Mouse (Mus musculus) CH12.LX (cell line): ENCODE data around the gene Abhd2. TPM values are rescaled to one million over a fixed set of nuclear protein-coding genes. Genes with fewer than 3 reads are reported as not detected.

ENCODE experiments used
- DNase-seq: peaks from one replicate; pipeline ENCODE4 v3.0.0-alpha.2; 2013; ENCODE audit errors: extremely low read depth
- H3K27ac ChIP-seq: 2 replicates; pipeline ENCODE4 v1.5.1; 2012; ENCODE audit warnings: low read depth, mild to moderate bottlenecking, control low read depth, moderate library complexity; ENCODE audit not compliant: insufficient read depth
- H3K27me3 ChIP-seq: replicated peaks from 2 replicates; pipeline ENCODE3; 2012; ENCODE audit warnings: inconsistent platforms
- H3K36me3 ChIP-seq, 2 experiments: replicated peaks in 1 of 2; 2 replicates each; pipeline versions ENCODE3 to v1.6.1; 2012; ENCODE audit warnings: inconsistent platforms in 1 of 2, low read length in 1 of 2, mild to moderate bottlenecking in 1 of 2, mixed read lengths in 1 of 2, moderate library complexity in 1 of 2; ENCODE audit not compliant: control insufficient read depth in 1 of 2, insufficient read depth in 1 of 2
- H3K4me1 ChIP-seq, 2 experiments: 2 replicates each; pipeline ENCODE4 v1.6.1; 2012; ENCODE audit warnings: inconsistent platforms in 1 of 2, moderate library complexity in 1 of 2; ENCODE audit not compliant: insufficient read depth in 2 of 2, control insufficient read depth in 1 of 2
- H3K4me2 ChIP-seq: 2 replicates; pipeline ENCODE4 v1.6.1; 2012; ENCODE audit warnings: low read depth, mild to moderate bottlenecking, control low read depth; ENCODE audit not compliant: poor library complexity, insufficient read depth, severe bottlenecking
- H3K4me3 ChIP-seq, 3 experiments: fragments of 150-350 bp in 1 of 3; sonication (generic) in 1 of 3; replicated peaks in 1 of 3; 2 replicates each; pipeline versions ENCODE3 to v1.5.1; 2011 to 2012; ENCODE audit warnings: low read depth in 2 of 3, low read length in 2 of 3, mild to moderate bottlenecking in 2 of 3, moderate library complexity in 2 of 3, control low read depth in 1 of 3, improper control_type of control experiment in 1 of 3, inconsistent platforms in 1 of 3, mixed read lengths in 1 of 3; ENCODE audit not compliant: poor library complexity in 1 of 3
- H3K79me2 ChIP-seq: replicated peaks from 2 replicates; pipeline ENCODE4 v1.6.1; 2012; ENCODE audit warnings: mild to moderate bottlenecking, moderate library complexity; ENCODE audit not compliant: control insufficient read depth, poor library complexity, insufficient read depth, severe bottlenecking; ENCODE audit errors: extremely low read depth
- H3K9ac ChIP-seq: 2 replicates; pipeline ENCODE4 v1.6.1; 2012; ENCODE audit warnings: low read depth, mild to moderate bottlenecking, control low read depth, moderate library complexity; ENCODE audit not compliant: insufficient read depth
- H3K9me3 ChIP-seq: replicated peaks from 2 replicates; pipeline ENCODE3; 2012; ENCODE audit warnings: low read length, inconsistent platforms, mixed read lengths
- CHD2 ChIP-seq: IDR thresholded peaks from 2 replicates; pipeline ENCODE4 v1.6.1; 2011; ENCODE audit warnings: low read length, improper control_type of control experiment
- CTCF ChIP-seq, 2 experiments: IDR thresholded peaks in 1 of 2; conservative IDR thresholded peaks in 1 of 2; 2 replicates each; pipeline ENCODE4 v1.5.1; 2011 to 2012; ENCODE audit warnings: low read depth in 2 of 2, low read length in 2 of 2, improper control_type of control experiment in 1 of 2, inconsistent platforms in 1 of 2, mild to moderate bottlenecking in 1 of 2, moderate library complexity in 1 of 2
- E2F4 ChIP-seq: IDR thresholded peaks from 2 replicates; pipeline ENCODE4 v1.6.1; 2011; ENCODE audit warnings: low read depth, low read length, improper control_type of control experiment; ENCODE audit not compliant: insufficient replicate concordance
- ELF1 ChIP-seq: IDR thresholded peaks from 2 replicates; pipeline ENCODE4 v1.6.1; 2014; ENCODE audit warnings: low read depth, mild to moderate bottlenecking, inconsistent platforms, low read length, improper control_type of control experiment
- ETS1 ChIP-seq: conservative IDR thresholded peaks from 2 replicates; pipeline ENCODE4 v1.6.1; 2012; ENCODE audit warnings: low read depth, mild to moderate bottlenecking, inconsistent platforms, low read length, improper control_type of control experiment, moderate library complexity
- HCFC1 ChIP-seq: IDR thresholded peaks from 2 replicates; pipeline ENCODE4 v1.6.1; 2012; ENCODE audit warnings: low read depth, mild to moderate bottlenecking, inconsistent platforms, low read length, improper control_type of control experiment
- JUND ChIP-seq: conservative IDR thresholded peaks from 2 replicates; pipeline ENCODE4 v1.6.1; 2011; ENCODE audit warnings: low read depth, low read length, improper control_type of control experiment
- MAFK ChIP-seq: IDR thresholded peaks from 2 replicates; pipeline ENCODE4 v1.6.1; 2011; ENCODE audit warnings: low read length, improper control_type of control experiment; ENCODE audit not compliant: insufficient replicate concordance
- MAZ ChIP-seq: IDR thresholded peaks from 2 replicates; pipeline ENCODE4 v1.6.1; 2012; ENCODE audit warnings: low read depth, mild to moderate bottlenecking, inconsistent platforms, low read length, improper control_type of control experiment, moderate library complexity
- MEF2A ChIP-seq: IDR thresholded peaks from 2 replicates; pipeline ENCODE4 v1.6.1; 2014; ENCODE audit warnings: low read depth, mild to moderate bottlenecking, inconsistent platforms, low read length, improper control_type of control experiment, borderline replicate concordance
- MYC ChIP-seq: IDR thresholded peaks from 2 replicates; pipeline ENCODE4 v1.6.1; 2011; ENCODE audit warnings: low read depth, mild to moderate bottlenecking, improper control_type of control experiment, low read length
- NELFE ChIP-seq: IDR thresholded peaks from 2 replicates; pipeline ENCODE4 v1.6.1; 2011; ENCODE audit warnings: low read depth, low read length, improper control_type of control experiment
- NRF1 ChIP-seq: IDR thresholded peaks from 2 replicates; pipeline ENCODE4 v1.6.1; 2014; ENCODE audit warnings: low read depth, mild to moderate bottlenecking, inconsistent platforms, low read length, improper control_type of control experiment, moderate library complexity
- PAX5 ChIP-seq: IDR thresholded peaks from 2 replicates; pipeline ENCODE4 v1.6.1; 2012; ENCODE audit warnings: low read length, inconsistent platforms, mixed read lengths
- POLR2A ChIP-seq: IDR thresholded peaks from 2 replicates; pipeline ENCODE4 v1.6.1; 2011; ENCODE audit warnings: low read depth, mild to moderate bottlenecking, improper control_type of control experiment, low read length
- RAD21 ChIP-seq: IDR thresholded peaks from 2 replicates; pipeline ENCODE4 v1.6.1; 2011; ENCODE audit warnings: low read depth, mild to moderate bottlenecking, low read length, improper control_type of control experiment, moderate library complexity
- RCOR1 ChIP-seq: conservative IDR thresholded peaks from 2 replicates; pipeline ENCODE4 v1.6.1; 2012; ENCODE audit warnings: low read depth, mild to moderate bottlenecking, inconsistent platforms, low read length, improper control_type of control experiment
- SIN3A ChIP-seq: IDR thresholded peaks from 2 replicates; pipeline ENCODE4 v1.6.1; 2012; ENCODE audit warnings: low read length, improper control_type of control experiment, inconsistent platforms
- SMC3 ChIP-seq: IDR thresholded peaks from 2 replicates; pipeline ENCODE4 v1.6.1; 2011; ENCODE audit warnings: low read depth, low read length, improper control_type of control experiment
- TBP ChIP-seq: conservative IDR thresholded peaks from 2 replicates; pipeline ENCODE4 v1.6.1; 2011; ENCODE audit warnings: low read depth, low read length, improper control_type of control experiment
- TCF12 ChIP-seq: IDR thresholded peaks from 2 replicates; pipeline ENCODE4 v1.6.1; 2014; ENCODE audit warnings: low read depth, mild to moderate bottlenecking, inconsistent platforms, low read length, improper control_type of control experiment
- UBTF ChIP-seq: IDR thresholded peaks from 2 replicates; pipeline ENCODE4 v1.6.1; 2012; ENCODE audit warnings: low read depth, mild to moderate bottlenecking, inconsistent platforms, low read length, improper control_type of control experiment, moderate library complexity
- USF2 ChIP-seq: conservative IDR thresholded peaks from 2 replicates; pipeline ENCODE4 v1.6.1; 2011; ENCODE audit warnings: low read depth, low read length, improper control_type of control experiment
- ZC3H11A ChIP-seq: IDR thresholded peaks from 2 replicates; pipeline ENCODE4 v1.6.1; 2012; ENCODE audit warnings: low read depth, mild to moderate bottlenecking, inconsistent platforms, low read length, improper control_type of control experiment
- ZKSCAN1 ChIP-seq: IDR thresholded peaks from 2 replicates; pipeline ENCODE4 v1.6.1; 2012; ENCODE audit warnings: low read depth, inconsistent platforms, low read length, improper control_type of control experiment, borderline replicate concordance
- ZMIZ1 ChIP-seq: IDR thresholded peaks from 2 replicates; pipeline ENCODE4 v1.6.1; 2012; ENCODE audit warnings: low read depth, mild to moderate bottlenecking, inconsistent platforms, low read length, improper control_type of control experiment
- ZNF384 ChIP-seq: IDR thresholded peaks from 2 replicates; pipeline ENCODE4 v1.6.1; 2012; ENCODE audit warnings: low read depth, low read length, improper control_type of control experiment, inconsistent platforms
- dilution Hi-C: fragments of 300-500 bp; cut with MboI; formaldehyde crosslinking; loops from 2 replicates; pipeline ENCODE4 v1.14.3; 2020; ENCODE audit warnings: low sequenced_read_pairs; ENCODE audit not compliant: extremely low pct_unique_long_range_greater_than_20kb, extremely low pct_ligation_motif_present
- in situ Hi-C: fragments of 300-500 bp; cut with MboI; formaldehyde crosslinking; loops from 3 replicates; pipeline ENCODE4 v1.14.3; 2019; ENCODE audit warnings: low sequenced_read_pairs, low pct_ligation_motif_present, low pct_unique_long_range_greater_than_20kb, mixed read lengths
- polyA plus RNA-seq: library from polyadenylated mRNA; unstranded; fragments of >175 nt; gene quantifications from 2 replicates; pipeline ENCODE4 v1.2.1, GENCODE M21; 2012; ENCODE audit warnings: low read depth; ENCODE audit not compliant: insufficient read length
- total RNA-seq, 2 experiments: library from RNA; depleted of rRNA; stranded (reverse); fragments of 300-350 nt in 1 of 2; fragments of >200 nt in 1 of 2; gene quantifications; 2 replicates each; pipeline ENCODE4 v1.2.3; 2012 to 2014

The Abhd2 gene
- total and polyA plus RNA-seq, 3 experiments = 6.0 to 15.4 (median 9.9) TPM

GRCm38 (mm10) chr7:79238741-79239140, 34.3 kb upstream of the Abhd2 start:
- Histone ChIP-seq H3K79me2 (no peaks in the 10 kb centered on the region), H3K36me3 (no peaks in the 10 kb centered on the region), H3K4me2 (no peak overlapping the region), H3K9me3 (no peaks in the 10 kb centered on the region), H3K27ac (no peak overlapping the region), H3K4me1 (no peaks in the 10 kb centered on the region), H3K9ac (no peak overlapping the region), H3K27me3 (peaks cover 30% of the 10 kb centered on the region), H3K4me3 (no peak overlapping the region)
- TF ChIP-seq TBP (no peak), TCF12 (no peak), SMC3 (peak; percentile 65), RAD21 (peak; percentile 37), ELF1 (no peak), MYC (no peak), POLR2A (no peak), SIN3A (no peak), ZNF384 (peak; percentile 58), PAX5 (no peak), NELFE (no peak), CHD2 (no peak), USF2 (no peak), ZMIZ1 (no peak), MEF2A (no peak), UBTF (no peak), CTCF (conservative IDR thresholded peaks at IDR 0.05 in 1 of 2, IDR thresholded peaks at IDR 0.05 in 1 of 2; ENCODE audit: low read depth in 2 of 2, low read length in 2 of 2) (peak; percentile 75), NRF1 (no peak), ZC3H11A (no peak), RCOR1 (no peak)
- dilution Hi-C loops = no loop called here
- in situ Hi-C loops = no loop called here
- DNase-seq = peak; percentile 27

DNA sequence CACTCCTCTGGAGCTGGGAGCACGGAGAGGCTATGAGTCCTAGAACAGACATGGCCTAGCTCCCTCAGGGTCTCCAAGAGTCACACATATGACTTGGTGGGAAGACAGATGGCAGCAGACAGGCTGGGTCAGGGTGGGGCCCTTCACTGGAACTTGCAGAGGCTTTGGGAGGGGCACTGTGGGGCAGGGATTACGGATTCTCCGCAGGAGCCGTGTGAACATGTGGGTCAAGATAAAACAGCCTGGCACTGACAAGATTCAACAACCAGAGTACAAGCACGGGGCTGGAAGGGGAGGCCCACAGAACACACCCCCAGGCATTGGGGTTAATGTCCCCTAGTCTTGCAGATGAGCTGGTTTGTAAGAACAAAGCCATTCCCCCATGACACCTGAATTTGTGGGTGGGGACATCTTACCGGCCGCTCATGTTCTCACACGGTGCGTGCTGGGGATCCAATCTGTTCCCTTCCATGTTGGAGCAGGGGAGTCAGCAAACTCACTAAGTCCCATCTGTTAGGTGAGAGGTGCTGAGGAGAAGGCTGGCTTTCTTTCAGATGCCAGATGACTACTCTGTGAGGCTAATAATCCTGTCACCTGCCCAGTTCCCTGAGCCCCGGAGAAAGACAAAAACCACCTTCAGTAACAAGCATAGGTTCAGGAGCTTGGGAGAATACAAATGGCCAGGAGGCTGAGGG, 30.9 kb upstream of the Abhd2 start:
- TF ChIP-seq E2F4 (no peak), MAFK (no peak), ETS1 (no peak), HCFC1 (no peak), MAZ (no peak), MYC (no peak), RCOR1 (no peak), CTCF (conservative IDR thresholded peaks at IDR 0.05 in 1 of 2, IDR thresholded peaks at IDR 0.05 in 1 of 2; ENCODE audit: low read depth in 2 of 2, low read length in 2 of 2) (no peak), ZC3H11A (no peak), UBTF (no peak), JUND (no peak), USF2 (no peak), NRF1 (no peak), ZKSCAN1 (no peak)
- TF ChIP-seq, all 38 proteins: peak for 0
- Histone ChIP-seq H3K9ac (no peak overlapping the region), H3K36me3 (no peaks in the 10 kb centered on the region), H3K4me3 (no peak overlapping the region), H3K27me3 (peaks cover 29% of the 10 kb centered on the region), H3K27ac (no peak overlapping the region), H3K4me1 (peaks cover 0 to 6% of the 10 kb centered on the region in 2 experiments; a peak in 2 of 4 replicates), H3K4me2 (no peak overlapping the region), H3K79me2 (no peaks in the 10 kb centered on the region), H3K9me3 (no peaks in the 10 kb centered on the region)
- dilution Hi-C loops = no loop called here
- in situ Hi-C loops = no loop called here
- DNase-seq = no peak
